Mouse (Mus musculus) limb, embryonic 13.5 days (tissue): Measurements from ENCODE around the gene Plekhg2. TPM values are rescaled to one million over a fixed set of nuclear protein-coding genes. Genes with fewer than 3 reads are reported as not detected.

ENCODE experiments used
- ATAC-seq: fragments of 200-750 bp; cut with Nextera tagmentation; 2 replicates; pipeline ENCODE4 v1.8.0; 2017; ENCODE audit warnings: low read depth, moderate number of reproducible peaks, moderate TSS enrichment; ENCODE audit not compliant: low FRiP score
- H3K27ac ChIP-seq: fragments of 300-500 bp; sonication (generic); 2 replicates; pipeline ENCODE4 v1.5.1; 2015; ENCODE audit warnings: inconsistent platforms, mild to moderate bottlenecking, moderate library complexity
- H3K27me3 ChIP-seq: fragments of 300-500 bp; sonication (generic); 2 replicates; pipeline ENCODE4 v1.6.1; 2015; ENCODE audit warnings: mild to moderate bottlenecking, inconsistent platforms
- H3K36me3 ChIP-seq: fragments of 300-500 bp; sonication (generic); 2 replicates; pipeline ENCODE4 v1.6.1; 2015; ENCODE audit warnings: inconsistent platforms, mild to moderate bottlenecking, moderate library complexity
- H3K4me1 ChIP-seq: fragments of 300-500 bp; sonication (generic); 2 replicates; pipeline ENCODE4 v1.6.1; 2015; ENCODE audit warnings: inconsistent platforms
- H3K4me2 ChIP-seq: fragments of 300-500 bp; sonication (generic); replicated peaks from 2 replicates; pipeline ENCODE4 v1.6.1; 2015; ENCODE audit warnings: inconsistent platforms, mild to moderate bottlenecking, moderate library complexity
- H3K4me3 ChIP-seq: fragments of 300-500 bp; sonication (generic); 2 replicates; pipeline ENCODE4 v1.5.1; 2015; ENCODE audit warnings: moderate library complexity, mild to moderate bottlenecking, inconsistent platforms
- H3K9ac ChIP-seq: fragments of 300-500 bp; sonication (generic); 2 replicates; pipeline ENCODE4 v1.6.1; 2015; ENCODE audit warnings: mild to moderate bottlenecking, inconsistent platforms
- H3K9me3 ChIP-seq: fragments of 300-500 bp; sonication (generic); 2 replicates; pipeline ENCODE4 v1.6.1; 2016; ENCODE audit warnings: inconsistent platforms
- WGBS: fragments of 180-500 bp; shearing (Covaris S2); methylation state at CpG from one replicate; pipeline ENCODE4 v1.1.7; 2015; 5-methylcytosine and 5-hydroxymethylcytosine counted together
- polyA plus RNA-seq: library from polyadenylated mRNA; unstranded; fragments of >200 nt; fragmentation: Nextera tagmentation; extraction: Ambion mirVana; gene quantifications from 2 replicates; pipeline ENCODE4 v1.2.1, GENCODE M21; 2015

The Plekhg2 gene
- polyA plus RNA-seq, 1 experiment from 2014 or later: 98.3 TPM

GRCm38 (mm10) chr7:28311926-28312543 is 60.4 kb downstream of the Plekhg2 start, which contains the start of gene Timm50:
Timm50 (minus strand) TSS chr7:28312072.
- Histone ChIP-seq H3K27me3 (no peaks in the 10 kb centered on the region), H3K4me3 (peak within 1 kb of the TSS; percentile 92), H3K4me1 (peaks cover 19% of the 10 kb centered on the region), H3K36me3 (peaks cover 66% of the 10 kb centered on the region), H3K27ac (no peak within 1 kb of the TSS), H3K9me3 (no peaks in the 10 kb centered on the region), H3K4me2 (peak within 1 kb of the TSS; percentile 90), H3K9ac (peak within 1 kb of the TSS; percentile 91)
- WGBS: under 1% methylated on average over 41 of the region's 45 CpGs
- peak; percentile 98 for ATAC-seq

- Histone ChIP-seq H3K4me3 (peak overlapping the region; percentile 92), H3K4me1 (peaks cover 19% of the 10 kb centered on the region), H3K9me3 (no peaks in the 10 kb centered on the region), H3K27me3 (no peaks in the 10 kb centered on the region), H3K36me3 (peaks cover 66% of the 10 kb centered on the region), H3K9ac (peak overlapping the region; percentile 91), H3K27ac (no peak overlapping the region), H3K4me2 (peak overlapping the region; percentile 90)
- 6% methylated on average over 35 of the region's 35 CpGs for WGBS
- peak; percentile 51 for ATAC-seq
These were observed 61.1 kb downstream of the Plekhg2 start for GRCm38 (mm10) chr7:28311151-28311925.

GRCm38 (mm10) chr7:28309737-28310136 is 62.7 kb downstream of the Plekhg2 start:
- Histone ChIP-seq H3K4me1 (peaks cover 19% of the 10 kb centered on the region), H3K4me2 (no peak overlapping the region), H3K9me3 (no peaks in the 10 kb centered on the region), H3K36me3 (peaks cover 66% of the 10 kb centered on the region), H3K27me3 (no peaks in the 10 kb centered on the region), H3K4me3 (no peak overlapping the region), H3K9ac (no peak overlapping the region; the same call in 1 of the 2 replicates), H3K27ac (no peak overlapping the region)
- 35% methylated on average over 9 of the region's 9 CpGs for WGBS
- no peak for ATAC-seq

Other genes starting within 250 kb of the Plekhg2 start
- gene 9530053A07Rik, start 243.1 kb downstream of the Plekhg2 start, polyA plus RNA-seq: 0.03 TPM in 1 of 2 replicates, not detected in the other
- gene Fbl, start 202.9 kb downstream of the Plekhg2 start, polyA plus RNA-seq: 142 and 151 TPM in 2 replicates
- gene Dyrk1b, start 193.1 kb downstream of the Plekhg2 start, polyA plus RNA-seq: 15.0 and 16.0 TPM in 2 replicates
- gene Eid2, start 104.7 kb downstream of the Plekhg2 start, polyA plus RNA-seq: 2.5 and 4.4 TPM in 2 replicates
- gene Eid2b, start 94.9 kb downstream of the Plekhg2 start, polyA plus RNA-seq: 16.6 TPM in 2 replicates
- gene Selenov, start 81.4 kb downstream of the Plekhg2 start, polyA plus RNA-seq: 0.20 and 0.48 TPM in 2 replicates
- gene Dll3, start 70.4 kb downstream of the Plekhg2 start, polyA plus RNA-seq: 1.3 and 1.4 TPM in 2 replicates
- gene Timm50, start 60.5 kb downstream of the Plekhg2 start, polyA plus RNA-seq: 144 and 146 TPM in 2 replicates
- gene Supt5, start 33.9 kb downstream of the Plekhg2 start, polyA plus RNA-seq: 98.8 and 106 TPM in 2 replicates
- 908 and 932 TPM in 2 replicates for gene Rps16, start 21.9 kb downstream of the Plekhg2 start, polyA plus RNA-seq
- gene Zfp36, start 7.7 kb upstream of the Plekhg2 start, polyA plus RNA-seq: 8.9 and 10.3 TPM in 2 replicates
- gene Med29, start 20.1 kb upstream of the Plekhg2 start, polyA plus RNA-seq: 47.9 and 55.0 TPM in 2 replicates
- 77.9 and 89.5 TPM in 2 replicates for gene Paf1, start 20.4 kb upstream of the Plekhg2 start, polyA plus RNA-seq
- 7.8 and 8.6 TPM in 2 replicates for gene Gmfg, start 64.8 kb upstream of the Plekhg2 start, polyA plus RNA-seq
- gene Lrfn1, start 79.4 kb upstream of the Plekhg2 start, polyA plus RNA-seq: 4.1 and 5.0 TPM in 2 replicates
- gene Ifnl2, start 137.9 kb upstream of the Plekhg2 start, polyA plus RNA-seq: not detected in 2 replicates
- gene Ifnl3, start 150.2 kb upstream of the Plekhg2 start, polyA plus RNA-seq: not detected in 2 replicates
- gene Sycn, start 168.3 kb upstream of the Plekhg2 start, polyA plus RNA-seq: not detected in 2 replicates
- not detected in 2 replicates for gene Nccrp1, start 174.7 kb upstream of the Plekhg2 start, polyA plus RNA-seq
- gene Samd4b, start 225.5 kb upstream of the Plekhg2 start, polyA plus RNA-seq: 26.7 and 31.7 TPM in 2 replicates
- gene Pak4, start 225.6 kb upstream of the Plekhg2 start, polyA plus RNA-seq: 33.2 and 33.4 TPM in 2 replicates